Mouse (Mus musculus) brain, embryonic 14.5 days (tissue): Measurements from ENCODE around the gene Glipr2.

Experiments used
- CTCF ChIP-seq: fragments of 200-500 bp; IDR thresholded peaks from 2 replicates; pipeline ENCODE4 v1.5.1; 2012; ENCODE audit warnings: inconsistent platforms, mild to moderate bottlenecking, moderate library complexity, borderline replicate concordance; ENCODE audit not compliant: insufficient read depth, insufficient read length; ENCODE audit errors: extremely low read depth
- POLR2A ChIP-seq: fragments of 200-500 bp; IDR thresholded peaks from 2 replicates; pipeline ENCODE4 v1.6.1; 2012; ENCODE audit warnings: mild to moderate bottlenecking, inconsistent platforms, borderline replicate concordance; ENCODE audit not compliant: poor library complexity, insufficient read depth, insufficient read length, severe bottlenecking; ENCODE audit errors: extremely low read depth

- no peak for TF ChIP-seq CTCF
- no peak for TF ChIP-seq POLR2A
Measured at GRCm38 (mm10) chr4:44025570-44025969, 68.4 kb downstream of the Glipr2 start.
